Mouse (Mus musculus): ENCODE measurements around the gene Btn1a1. TPM values are rescaled to one million over a fixed set of nuclear protein-coding genes. Genes with fewer than 3 reads are reported as not detected.

The Btn1a1 gene
- polyA plus RNA-seq, 1 experiment from 2014 or later: 0.09 TPM

GRCm38 (mm10) chr13:23438521-23438920, 27.2 kb downstream of the Btn1a1 start:
- DNase-seq (peak; percentile 80), ATAC-seq (ENCODE audit: low FRiP score, low TSS enrichment) (peak; percentile 63; the same call in 1 of the 2 replicates)
- Histone ChIP-seq H3K4me3 (replicated peaks; ENCODE audit: low read depth, low read length) (peak overlapping the region; percentile 46), H3K4me1 (ENCODE audit: control insufficient read depth, insufficient read depth, low read length) (no peaks in the 10 kb centered on the region), H3K4me2 (ENCODE audit: low read length) (peak overlapping the region; percentile 67), H3K27ac (replicated peaks; ENCODE audit: low read depth, low read length) (no peak overlapping the region), H3K36me3 (ENCODE audit: control insufficient read depth, insufficient read depth, low read length) (no peaks in the 10 kb centered on the region), H3K27me3 (ENCODE audit: control insufficient read depth, insufficient read depth, low read length) (no peaks in the 10 kb centered on the region), H3K9me3 (ENCODE audit: control insufficient read depth, low read length) (no peaks in the 10 kb centered on the region), H3K9ac (replicated peaks; ENCODE audit: low read length) (no peak overlapping the region)
- under 1% methylated on average over 7 of the region's 7 CpGs for WGBS

DNA sequence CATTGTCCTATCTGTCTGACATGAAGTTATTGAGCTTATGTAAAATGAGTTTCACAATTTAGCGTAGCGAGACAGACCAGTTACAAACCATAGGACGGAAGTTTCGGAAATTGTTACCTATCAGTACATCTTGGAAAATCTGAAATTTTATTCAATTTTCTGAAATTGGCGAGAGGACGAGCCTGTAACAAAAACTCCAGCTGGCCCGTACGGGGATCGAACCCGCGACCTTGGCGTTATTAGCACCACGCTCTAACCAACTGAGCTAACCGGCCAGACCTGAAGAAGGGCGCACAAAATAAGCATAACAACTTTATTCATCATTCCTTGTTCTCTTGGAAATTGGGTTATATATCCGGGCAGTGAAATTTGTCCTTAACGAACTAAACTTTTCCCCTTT, 27.8 kb downstream of the Btn1a1 start:
- no peak overlapping the region for H3K27ac ChIP-seq (replicated peaks; ENCODE audit: low read depth, low read length)
- H3K9me3 ChIP-seq (ENCODE audit: control insufficient read depth, low read length): no peaks in the 10 kb centered on the region
- DNase-seq: peak; percentile 92
- H3K4me1 ChIP-seq (ENCODE audit: control insufficient read depth, insufficient read depth, low read length): no peaks in the 10 kb centered on the region
- H3K4me3 ChIP-seq (replicated peaks; ENCODE audit: low read depth, low read length): peak overlapping the region; percentile 46
- no peaks in the 10 kb centered on the region for H3K27me3 ChIP-seq (ENCODE audit: control insufficient read depth, insufficient read depth, low read length)
- peak overlapping the region; percentile 46 for H3K9ac ChIP-seq (replicated peaks; ENCODE audit: low read length)
- ATAC-seq (ENCODE audit: low FRiP score, low TSS enrichment): peak; percentile 90
- whole genome bisulfite sequencing: under 1% methylated on average over 17 of the region's 17 CpGs
- H3K36me3 ChIP-seq (ENCODE audit: control insufficient read depth, insufficient read depth, low read length): no peaks in the 10 kb centered on the region
- peak overlapping the region; percentile 67 for H3K4me2 ChIP-seq (ENCODE audit: low read length)

- H3K9me3 ChIP-seq (ENCODE audit: control insufficient read depth, low read length): no peaks in the 10 kb centered on the region
- H3K36me3 ChIP-seq (ENCODE audit: control insufficient read depth, insufficient read depth, low read length): no peaks in the 10 kb centered on the region
- peak overlapping the region; percentile 46 for H3K4me3 ChIP-seq (replicated peaks; ENCODE audit: low read depth, low read length)
- ATAC-seq (ENCODE audit: low FRiP score, low TSS enrichment): peak; percentile 21; the same call in 1 of the 2 replicates
- under 1% methylated on average over 32 of the region's 32 CpGs for WGBS
- peak overlapping the region; percentile 67 for H3K4me2 ChIP-seq (ENCODE audit: low read length)
- 0 out of 2 replicates have a peak overlapping the region, but pooled peaks have one; percentile 16 for H3K27ac ChIP-seq (replicated peaks; ENCODE audit: low read depth, low read length)
- no peaks in the 10 kb centered on the region for H3K4me1 ChIP-seq (ENCODE audit: control insufficient read depth, insufficient read depth, low read length)
- H3K9ac ChIP-seq (replicated peaks; ENCODE audit: low read length): peak overlapping the region; percentile 46
- no peaks in the 10 kb centered on the region for H3K27me3 ChIP-seq (ENCODE audit: control insufficient read depth, insufficient read depth, low read length)
- DNase-seq: peak; percentile 75
Observed at GRCm38 (mm10) chr13:23436861-23437822, 28.6 kb downstream of the Btn1a1 start.

GRCm38 (mm10) chr13:23436231-23436661, 29.5 kb downstream of the Btn1a1 start:
- Histone ChIP-seq H3K4me1 (ENCODE audit: control insufficient read depth, insufficient read depth, low read length) (no peaks in the 10 kb centered on the region), H3K27me3 (ENCODE audit: control insufficient read depth, insufficient read depth, low read length) (no peaks in the 10 kb centered on the region), H3K9me3 (ENCODE audit: control insufficient read depth, low read length) (no peaks in the 10 kb centered on the region), H3K9ac (replicated peaks; ENCODE audit: low read length) (no peak overlapping the region), H3K4me3 (replicated peaks; ENCODE audit: low read depth, low read length) (peak overlapping the region; percentile 32), H3K27ac (replicated peaks; ENCODE audit: low read depth, low read length) (no peak overlapping the region), H3K36me3 (ENCODE audit: control insufficient read depth, insufficient read depth, low read length) (no peaks in the 10 kb centered on the region), H3K4me2 (ENCODE audit: low read length) (peak overlapping the region; percentile 49)
- WGBS: 2% methylated on average over 11 of the region's 11 CpGs
- DNase-seq: peak; percentile 73
- ATAC-seq (ENCODE audit: low FRiP score, low TSS enrichment): no peak

GRCm38 (mm10) chr13:23435676-23436075, 30.0 kb downstream of the Btn1a1 start:
- WGBS: under 1% methylated on average over 12 of the region's 12 CpGs
- Histone ChIP-seq H3K9me3 (ENCODE audit: control insufficient read depth, low read length) (no peaks in the 10 kb centered on the region), H3K36me3 (ENCODE audit: control insufficient read depth, insufficient read depth, low read length) (no peaks in the 10 kb centered on the region), H3K4me1 (ENCODE audit: control insufficient read depth, insufficient read depth, low read length) (no peaks in the 10 kb centered on the region), H3K4me2 (ENCODE audit: low read length) (peak overlapping the region; percentile 49), H3K9ac (replicated peaks; ENCODE audit: low read length) (peak overlapping the region; percentile 3; the same call in 1 of the 2 replicates), H3K4me3 (replicated peaks; ENCODE audit: low read depth, low read length) (peak overlapping the region; percentile 32), H3K27ac (replicated peaks; ENCODE audit: low read depth, low read length) (no peak overlapping the region), H3K27me3 (ENCODE audit: control insufficient read depth, insufficient read depth, low read length) (no peaks in the 10 kb centered on the region)
- DNase-seq (peak; percentile 41), ATAC-seq (ENCODE audit: low FRiP score, low TSS enrichment) (no peak)

GRCm38 (mm10) chr13:23435241-23435640, 30.5 kb downstream of the Btn1a1 start:
- peak overlapping the region; percentile 32 for H3K4me3 ChIP-seq (replicated peaks; ENCODE audit: low read depth, low read length)
- ATAC-seq (ENCODE audit: low FRiP score, low TSS enrichment) (no peak), DNase-seq (no peak)
- H3K4me2 ChIP-seq (ENCODE audit: low read length): peak overlapping the region; percentile 49
- H3K9ac ChIP-seq (replicated peaks; ENCODE audit: low read length): peak overlapping the region; percentile 3; the same call in 1 of the 2 replicates
- no peaks in the 10 kb centered on the region for H3K27me3 ChIP-seq (ENCODE audit: control insufficient read depth, insufficient read depth, low read length)
- no peaks in the 10 kb centered on the region for H3K9me3 ChIP-seq (ENCODE audit: control insufficient read depth, low read length)
- no peak overlapping the region for H3K27ac ChIP-seq (replicated peaks; ENCODE audit: low read depth, low read length)
- H3K36me3 ChIP-seq (ENCODE audit: control insufficient read depth, insufficient read depth, low read length): no peaks in the 10 kb centered on the region
- H3K4me1 ChIP-seq (ENCODE audit: control insufficient read depth, insufficient read depth, low read length): no peaks in the 10 kb centered on the region
- 9% methylated on average over 4 of the region's 4 CpGs for WGBS

- H3K4me2 ChIP-seq (ENCODE audit: low read length): 0 out of 2 replicates have a peak overlapping the region, but pooled peaks have one; percentile 15
- WGBS: 18% methylated on average over 7 of the region's 7 CpGs
- no peaks in the 10 kb centered on the region for H3K36me3 ChIP-seq (ENCODE audit: control insufficient read depth, insufficient read depth, low read length)
- DNase-seq (no peak), ATAC-seq (ENCODE audit: low FRiP score, low TSS enrichment) (no peak)
- H3K27me3 ChIP-seq (ENCODE audit: control insufficient read depth, insufficient read depth, low read length): no peaks in the 10 kb centered on the region
- H3K27ac ChIP-seq (replicated peaks; ENCODE audit: low read depth, low read length): no peak overlapping the region
- H3K9ac ChIP-seq (replicated peaks; ENCODE audit: low read length): no peak overlapping the region
- H3K4me3 ChIP-seq (replicated peaks; ENCODE audit: low read depth, low read length): no peak overlapping the region
- no peaks in the 10 kb centered on the region for H3K9me3 ChIP-seq (ENCODE audit: control insufficient read depth, low read length)
- H3K4me1 ChIP-seq (ENCODE audit: control insufficient read depth, insufficient read depth, low read length): 0 out of 2 replicates have a peak, but pooled peaks cover 4% of the 10 kb centered on the region
Observed at GRCm38 (mm10) chr13:23434426-23434825, 31.3 kb downstream of the Btn1a1 start.

GRCm38 (mm10) chr13:23433801-23434200, 31.9 kb downstream of the Btn1a1 start:
- 0 out of 2 replicates have a peak, but pooled peaks cover 10% of the 10 kb centered on the region for H3K4me1 ChIP-seq (ENCODE audit: control insufficient read depth, insufficient read depth, low read length)
- peak overlapping the region; percentile 50; the same call in 1 of the 2 replicates for H3K4me2 ChIP-seq (ENCODE audit: low read length)
- H3K9me3 ChIP-seq (ENCODE audit: control insufficient read depth, low read length): no peaks in the 10 kb centered on the region
- no peaks in the 10 kb centered on the region for H3K36me3 ChIP-seq (ENCODE audit: control insufficient read depth, insufficient read depth, low read length)
- ATAC-seq (ENCODE audit: low FRiP score, low TSS enrichment) (no peak), DNase-seq (no peak)
- H3K27ac ChIP-seq (replicated peaks; ENCODE audit: low read depth, low read length): no peak overlapping the region
- no peaks in the 10 kb centered on the region for H3K27me3 ChIP-seq (ENCODE audit: control insufficient read depth, insufficient read depth, low read length)
- WGBS: 50% methylated on average over 5 of the region's 5 CpGs
- no peak overlapping the region for H3K9ac ChIP-seq (replicated peaks; ENCODE audit: low read length)
- H3K4me3 ChIP-seq (replicated peaks; ENCODE audit: low read depth, low read length): no peak overlapping the region
